Mouse (Mus musculus): ENCODE results near the gene Nup210l.

DNA sequence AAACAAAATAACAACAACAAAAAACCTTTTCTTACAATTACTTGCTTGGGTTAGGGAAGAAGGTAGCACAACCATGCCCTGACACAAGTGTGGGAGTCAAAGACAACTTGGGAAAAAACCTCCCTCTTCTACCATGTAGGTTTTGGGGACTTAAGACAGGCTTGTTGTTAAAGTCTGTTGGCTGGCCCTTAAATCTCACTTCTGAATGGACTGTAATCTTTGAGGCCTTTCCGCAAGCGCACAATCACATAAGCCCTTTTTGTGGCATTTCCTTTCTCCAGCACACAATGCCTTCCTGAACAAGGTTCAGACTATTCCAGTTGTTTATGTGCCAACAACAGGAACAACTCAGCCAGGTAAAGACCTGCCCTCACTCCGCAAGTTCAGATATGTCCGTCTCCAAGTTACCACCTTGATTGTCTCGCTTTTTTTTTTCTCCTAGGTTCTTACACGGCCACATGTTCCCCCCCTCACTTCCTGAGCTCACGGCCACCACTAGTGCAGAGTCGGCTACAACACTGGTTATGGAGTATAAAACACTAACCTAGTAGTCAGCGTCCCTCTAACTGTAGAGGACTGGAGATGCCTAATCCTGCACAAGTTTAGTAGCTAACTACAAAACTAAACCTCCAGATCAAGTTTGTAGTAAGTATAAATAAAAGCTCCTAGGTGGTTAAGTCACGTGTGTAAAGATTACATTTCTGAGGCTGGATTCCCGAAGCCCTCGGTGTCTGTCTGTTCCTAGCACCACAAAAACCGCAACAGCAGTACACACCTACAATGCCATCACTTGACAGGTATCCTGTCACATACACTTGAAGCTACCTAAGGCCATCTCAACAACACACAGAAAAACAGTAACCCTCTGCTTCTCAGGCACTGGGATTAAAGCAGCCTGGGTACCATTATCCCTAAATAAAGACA, 107.8 kb downstream of the Nup210l start:
- no peak for TF ChIP-seq POLR2A (IDR thresholded peaks at IDR 0.05; ENCODE audit: control insufficient read depth, low read depth, low read length)
- TF ChIP-seq CTCF (IDR thresholded peaks at IDR 0.05; ENCODE audit: control insufficient read depth, insufficient read depth, insufficient replicate concordance, low read depth, low read length), result no peak

All from testis, adult 2 months (tissue).